Mouse (Mus musculus): ENCODE data around the gene Gm30302. TPM values are rescaled to one million over a fixed set of nuclear protein-coding genes. Genes with fewer than 3 reads are reported as not detected.
"Not testable (repeated sequence)": the region's sequence is repeated elsewhere in the genome, so short reads cannot be mapped to it uniquely, and the experiment has no call there.

Gm30302 gene
- polyA plus RNA-seq, 1 experiment from 2014 or later = not detected

DNA sequence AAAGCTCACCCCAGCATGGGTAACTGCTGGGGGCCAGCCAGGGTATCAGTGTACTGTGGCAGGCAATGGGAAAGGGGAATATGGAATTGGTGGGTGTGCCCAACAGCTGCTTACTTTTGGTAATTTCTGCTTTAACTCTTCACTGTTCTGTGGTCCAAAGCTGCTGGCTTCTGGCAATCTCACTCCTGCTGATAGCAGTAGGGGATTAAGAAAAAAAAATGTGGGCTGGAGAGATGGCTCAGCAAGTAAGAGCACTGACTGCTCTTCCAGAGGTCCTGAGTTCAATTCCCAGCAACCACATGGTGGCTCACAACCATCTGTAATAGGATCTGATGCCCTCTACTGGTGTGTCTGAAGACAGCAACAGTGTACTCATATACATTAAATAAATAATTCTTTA is 27.3 kb downstream of the Gm30302 start:
- H3K9me3 ChIP-seq; H3K27me3 ChIP-seq; H3K9ac ChIP-seq (replicated peaks); H3K36me3 ChIP-seq; ATAC-seq (replicated peaks); H3K4me3 ChIP-seq; H3K4me1 ChIP-seq; H3K4me2 ChIP-seq (replicated peaks); H3K27ac ChIP-seq (replicated peaks): not testable (repeated sequence)

DNA sequence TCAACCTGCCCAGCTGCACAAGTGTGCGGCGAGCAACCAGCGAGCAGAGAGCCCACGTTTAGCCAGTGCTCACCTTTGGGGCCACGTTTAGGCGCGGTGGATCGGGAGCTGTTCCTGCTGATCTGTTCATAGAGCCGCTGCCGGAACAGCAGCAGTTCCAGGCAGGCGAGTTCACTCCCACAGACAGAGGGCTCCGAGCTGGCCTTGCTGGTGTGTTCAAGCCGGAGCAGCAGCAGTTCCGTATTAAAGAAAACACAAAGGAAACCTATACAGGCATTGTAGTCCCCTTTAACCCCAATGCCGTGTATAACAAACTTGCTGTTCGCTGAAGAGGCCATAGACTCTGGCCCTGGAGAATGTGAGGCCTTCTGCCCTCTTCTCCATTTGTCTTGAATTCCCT is 29.7 kb downstream of the Gm30302 start:
- H3K4me2 ChIP-seq (replicated peaks) = no peak overlapping the region
- no peaks in the 10 kb centered on the region for H3K9me3 ChIP-seq
- no peaks in the 10 kb centered on the region for H3K36me3 ChIP-seq
- no peak overlapping the region for H3K27ac ChIP-seq (replicated peaks)
- H3K27me3 ChIP-seq = no peaks in the 10 kb centered on the region
- no peak for ATAC-seq (replicated peaks)
- WGBS = 83% methylated on average over 16 of the region's 16 CpGs
- no peak overlapping the region for H3K4me3 ChIP-seq
- no peaks in the 10 kb centered on the region for H3K4me1 ChIP-seq
- H3K9ac ChIP-seq (replicated peaks) = no peak overlapping the region

DNA sequence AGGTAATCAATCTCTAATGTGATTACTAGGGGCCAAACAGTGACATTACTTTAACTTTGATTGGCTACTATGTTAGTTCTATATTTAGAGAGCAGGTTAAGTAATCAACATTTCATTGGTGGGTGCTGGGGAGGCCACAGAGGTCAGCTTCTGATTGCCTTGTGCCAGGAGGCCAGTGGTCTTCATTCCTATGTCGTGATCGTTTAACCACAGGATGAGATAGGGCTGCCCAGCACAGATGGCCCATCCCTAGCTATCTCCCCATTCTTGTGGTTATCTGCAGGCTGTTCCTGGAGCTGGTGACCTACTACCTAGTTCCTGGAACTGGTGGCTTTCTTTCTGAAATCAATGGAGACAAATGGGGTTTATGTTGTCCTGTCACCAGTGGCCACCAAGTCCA is 30.8 kb downstream of the Gm30302 start:
- no peaks in the 10 kb centered on the region for H3K36me3 ChIP-seq
- ATAC-seq (replicated peaks) = no peak
- 91% methylated on average over 2 of the region's 2 CpGs for WGBS

DNA sequence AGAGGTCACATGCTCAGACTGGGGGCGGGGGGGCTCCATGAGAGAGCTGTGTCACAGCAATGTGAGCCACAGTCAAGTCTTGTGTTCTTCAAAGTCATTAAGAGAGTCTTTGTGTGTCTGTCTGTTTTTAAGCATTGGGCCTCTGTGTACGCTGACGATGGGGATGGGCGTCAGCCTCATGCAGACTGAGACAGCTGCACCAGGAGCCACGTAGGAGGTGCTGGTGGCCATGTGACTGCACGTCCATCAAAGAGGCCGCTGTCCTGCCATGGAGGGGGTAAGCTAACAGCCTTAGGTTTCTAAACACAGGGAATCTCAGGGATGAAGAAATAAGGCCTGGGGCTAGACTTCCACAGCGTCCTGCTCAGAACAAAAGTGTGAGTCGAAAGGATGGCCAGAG is 32.5 kb downstream of the Gm30302 start:
- Histone ChIP-seq H3K4me2 (replicated peaks) (no peak overlapping the region), H3K27ac (replicated peaks) (no peak overlapping the region), H3K9me3 (no peaks in the 10 kb centered on the region), H3K36me3 (no peaks in the 10 kb centered on the region), H3K4me1 (no peaks in the 10 kb centered on the region), H3K9ac (replicated peaks) (no peak overlapping the region), H3K4me3 (no peak overlapping the region), H3K27me3 (no peaks in the 10 kb centered on the region)
- WGBS = 61% methylated on average over 9 of the region's 9 CpGs
- no peak for ATAC-seq (replicated peaks)

More for the DNA sequence above, 30.8 kb downstream of the Gm30302 start:
- no peak overlapping the region for H3K4me3 ChIP-seq
- no peak overlapping the region for H3K9ac ChIP-seq (replicated peaks)
- no peak overlapping the region for H3K27ac ChIP-seq (replicated peaks)
- no peaks in the 10 kb centered on the region for H3K27me3 ChIP-seq
- H3K9me3 ChIP-seq = no peaks in the 10 kb centered on the region
- H3K4me2 ChIP-seq (replicated peaks) = no peak overlapping the region
- H3K4me1 ChIP-seq = no peaks in the 10 kb centered on the region

DNA sequence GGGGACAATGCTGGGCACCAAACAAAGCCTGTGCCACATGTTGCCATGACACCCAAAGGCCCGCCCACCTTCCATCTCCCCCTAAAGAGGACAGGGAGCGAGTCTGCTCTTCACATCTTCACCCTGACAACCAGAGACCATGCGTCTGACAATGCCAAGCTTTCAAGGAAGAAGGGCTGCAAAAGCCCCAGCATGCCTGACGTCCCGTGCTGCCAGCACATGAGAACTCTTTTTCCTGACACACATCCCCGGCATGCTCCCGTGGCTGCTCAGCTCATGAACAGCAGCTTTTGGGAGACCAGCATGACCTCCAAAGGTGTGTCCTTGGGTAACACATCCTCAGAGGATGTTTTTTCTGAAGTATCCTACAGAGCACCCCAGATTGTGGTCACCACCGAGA is 33.5 kb downstream of the Gm30302 start:
- Histone ChIP-seq H3K36me3 (no peaks in the 10 kb centered on the region), H3K4me2 (replicated peaks) (no peak overlapping the region), H3K27me3 (no peaks in the 10 kb centered on the region), H3K4me1 (no peaks in the 10 kb centered on the region), H3K9ac (replicated peaks) (no peak overlapping the region), H3K4me3 (no peak overlapping the region), H3K27ac (replicated peaks) (no peak overlapping the region), H3K9me3 (no peaks in the 10 kb centered on the region)
- WGBS = 89% methylated on average over 8 of the region's 8 CpGs
- no peak for ATAC-seq (replicated peaks)

DNA sequence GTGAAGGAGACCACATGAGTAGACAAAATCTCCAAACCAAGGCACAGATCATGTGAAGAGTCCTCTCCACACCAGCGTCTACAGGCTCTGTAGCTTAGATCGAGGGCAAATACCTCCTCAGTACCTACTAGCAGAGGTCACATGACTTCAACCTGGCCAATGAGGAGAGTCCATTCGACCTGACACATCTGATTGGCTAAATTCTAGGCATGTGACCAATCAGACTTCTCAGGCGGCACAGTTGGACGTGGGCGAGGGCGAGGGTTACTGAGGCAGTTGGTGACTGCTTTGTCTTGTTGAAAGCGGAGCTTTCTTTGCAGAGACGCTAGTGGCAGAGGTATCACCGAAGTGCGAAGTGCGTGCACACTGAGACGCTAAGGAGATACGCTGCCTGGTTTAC is 36.6 kb downstream of the Gm30302 start:
- WGBS = 90% methylated on average over 14 of the region's 14 CpGs
- no peak overlapping the region for H3K27ac ChIP-seq (replicated peaks)
- H3K36me3 ChIP-seq = no peaks in the 10 kb centered on the region
- H3K4me2 ChIP-seq (replicated peaks) = no peak overlapping the region
- ATAC-seq (replicated peaks) = no peak
- no peaks in the 10 kb centered on the region for H3K4me1 ChIP-seq
- H3K27me3 ChIP-seq = no peaks in the 10 kb centered on the region
- no peak overlapping the region for H3K4me3 ChIP-seq
- H3K9ac ChIP-seq (replicated peaks) = no peak overlapping the region
- no peaks in the 10 kb centered on the region for H3K9me3 ChIP-seq

DNA sequence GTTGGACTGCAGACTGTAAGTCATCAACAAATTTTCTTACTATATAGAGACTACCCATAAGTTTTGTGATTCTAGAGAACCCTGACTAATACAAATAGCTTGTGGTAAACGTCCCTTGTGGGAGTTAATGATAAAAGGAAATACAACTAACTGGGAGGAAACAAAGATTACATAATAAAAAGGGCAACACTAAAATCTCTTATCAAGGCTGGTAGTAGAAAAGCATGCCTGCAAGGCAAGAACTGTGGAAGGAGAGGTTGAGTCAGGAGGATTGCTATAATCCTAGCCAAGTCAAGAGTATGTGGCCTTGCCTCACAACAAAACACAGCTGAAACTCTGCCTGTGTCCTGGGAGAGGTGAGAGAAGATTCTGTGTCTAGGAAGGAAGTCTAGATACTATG is 38.1 kb downstream of the Gm30302 start:
- no peak overlapping the region for H3K4me3 ChIP-seq
- ATAC-seq (replicated peaks) = no peak
- WGBS = 63% methylated on average over 1 of the region's 1 CpGs

DNA sequence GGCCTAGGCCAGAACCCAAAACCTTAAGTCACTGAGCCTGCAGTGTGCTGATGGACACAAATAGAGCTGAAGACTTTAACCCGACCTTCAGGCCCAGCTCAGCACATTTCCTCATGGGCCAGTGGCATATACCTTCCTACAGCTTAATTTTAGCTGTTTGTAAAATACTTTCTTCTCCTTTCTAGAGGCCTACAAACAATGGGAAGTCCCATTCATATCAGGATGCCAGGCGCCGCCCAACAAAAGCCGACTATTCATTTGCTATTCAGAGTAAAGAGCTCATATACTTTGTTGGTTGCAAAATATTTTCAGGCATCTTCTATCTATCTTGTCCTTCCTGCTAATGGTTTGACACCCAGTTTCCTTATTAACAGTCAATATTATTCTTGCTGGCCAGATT is 40.8 kb downstream of the Gm30302 start:
- H3K27me3 ChIP-seq = no peaks in the 10 kb centered on the region
- ATAC-seq (replicated peaks) = no peak
- no peak overlapping the region for H3K4me2 ChIP-seq (replicated peaks)
- no peak overlapping the region for H3K27ac ChIP-seq (replicated peaks)
- WGBS = 82% methylated on average over 4 of the region's 4 CpGs
- H3K9me3 ChIP-seq = no peaks in the 10 kb centered on the region
- H3K4me3 ChIP-seq = no peak overlapping the region
- H3K9ac ChIP-seq (replicated peaks) = no peak overlapping the region
- no peaks in the 10 kb centered on the region for H3K4me1 ChIP-seq
- H3K36me3 ChIP-seq = no peaks in the 10 kb centered on the region

More for the DNA sequence above, 38.1 kb downstream of the Gm30302 start:
- Histone ChIP-seq H3K9me3 (no peaks in the 10 kb centered on the region), H3K9ac (replicated peaks) (no peak overlapping the region), H3K36me3 (no peaks in the 10 kb centered on the region), H3K4me1 (no peaks in the 10 kb centered on the region), H3K27me3 (no peaks in the 10 kb centered on the region), H3K27ac (replicated peaks) (no peak overlapping the region), H3K4me2 (replicated peaks) (no peak overlapping the region)

DNA sequence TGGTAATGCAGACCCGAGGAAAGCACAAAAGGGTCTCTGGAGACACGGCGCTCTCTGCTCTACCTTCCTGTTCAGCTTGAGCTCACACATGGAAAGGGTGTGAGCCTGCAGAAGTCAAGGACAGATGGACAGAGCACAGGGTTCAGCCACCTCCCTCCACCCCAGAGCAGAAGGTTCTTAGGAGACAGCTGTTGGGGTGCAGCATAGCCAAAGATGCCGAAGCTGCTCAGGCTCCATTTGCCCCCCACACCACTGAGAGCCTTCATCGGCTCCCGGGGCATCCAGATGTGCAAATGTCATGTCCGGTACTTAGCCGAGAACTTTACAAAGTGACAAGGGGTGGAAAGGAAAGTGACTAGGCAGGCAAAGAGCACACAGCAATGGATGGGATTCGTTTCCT is 42.2 kb downstream of the Gm30302 start:
- no peaks in the 10 kb centered on the region for H3K36me3 ChIP-seq
- no peak overlapping the region for H3K4me3 ChIP-seq
- 89% methylated on average over 9 of the region's 9 CpGs for WGBS
- no peaks in the 10 kb centered on the region for H3K27me3 ChIP-seq
- no peaks in the 10 kb centered on the region for H3K9me3 ChIP-seq
- H3K27ac ChIP-seq (replicated peaks) = no peak overlapping the region
- H3K4me1 ChIP-seq = no peaks in the 10 kb centered on the region
- ATAC-seq (replicated peaks) = no peak
- no peak overlapping the region for H3K4me2 ChIP-seq (replicated peaks)
- H3K9ac ChIP-seq (replicated peaks) = no peak overlapping the region

DNA sequence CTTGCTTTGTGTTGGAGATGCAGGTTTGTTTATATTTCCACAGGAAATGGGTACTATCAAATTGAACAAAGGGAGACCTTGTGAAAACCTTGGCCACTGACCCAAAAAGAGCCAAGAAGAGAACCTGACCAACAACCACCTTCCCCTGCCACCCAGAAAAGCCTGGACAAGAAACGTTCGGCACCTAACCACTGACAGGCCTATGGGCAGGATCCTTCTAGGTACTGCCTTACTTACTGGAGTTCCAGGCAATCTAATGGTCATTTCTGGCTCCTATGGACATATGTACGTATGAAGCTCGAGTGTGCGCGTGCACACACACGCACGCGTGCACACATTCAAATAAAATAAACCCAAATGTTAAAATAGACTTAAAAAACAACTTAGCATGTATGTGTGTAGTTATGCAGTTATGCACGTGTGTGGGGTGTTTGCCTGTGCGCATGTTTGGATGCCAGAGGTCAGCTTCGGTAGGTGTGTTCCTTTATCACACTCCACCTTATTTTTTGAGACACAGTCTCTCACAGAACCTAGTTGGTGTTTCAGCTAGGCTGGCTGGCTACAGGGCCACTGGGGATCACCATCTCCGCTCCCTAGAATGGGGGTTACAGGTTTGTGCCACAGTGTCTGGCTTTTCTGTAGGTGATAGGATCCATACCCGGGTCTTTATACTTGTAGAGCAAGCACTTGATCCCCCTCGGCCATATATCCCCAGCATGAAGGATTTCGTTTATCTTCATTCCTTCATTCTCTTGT is 57.3 kb downstream of the Gm30302 start:
- Histone ChIP-seq H3K36me3 (peaks cover 2% of the 10 kb centered on the region; the same call in 1 of the 2 replicates), H3K4me3 (no peak overlapping the region), H3K9me3 (no peaks in the 10 kb centered on the region), H3K9ac (replicated peaks) (no peak overlapping the region), H3K4me2 (replicated peaks) (no peak overlapping the region), H3K27ac (replicated peaks) (no peak overlapping the region), H3K27me3 (no peaks in the 10 kb centered on the region), H3K4me1 (no peaks in the 10 kb centered on the region)
- WGBS = 90% methylated on average over 16 of the region's 16 CpGs
- ATAC-seq (replicated peaks) = no peak

DNA sequence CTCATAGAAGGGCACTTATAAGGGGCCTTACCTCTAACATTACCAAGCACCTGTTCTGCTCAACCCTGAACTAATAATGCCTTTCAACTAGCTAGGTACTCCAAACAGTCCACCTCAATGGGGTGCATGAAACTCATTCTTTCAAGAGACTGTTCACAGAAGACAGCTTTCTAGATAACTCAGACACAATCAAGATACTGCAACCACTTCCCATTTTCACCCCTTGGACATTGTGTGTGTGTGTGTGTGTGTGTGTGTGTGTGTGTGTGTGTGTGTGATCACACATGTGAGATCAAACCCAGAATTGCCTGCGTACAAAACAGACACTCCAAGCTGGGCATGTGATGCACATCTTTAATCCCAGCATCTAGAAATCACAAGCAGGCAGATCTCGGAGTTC is 60.8 kb downstream of the Gm30302 start:
- H3K4me3 ChIP-seq = no peak overlapping the region
- no peak overlapping the region for H3K4me2 ChIP-seq (replicated peaks)
- no peaks in the 10 kb centered on the region for H3K4me1 ChIP-seq
- ATAC-seq (replicated peaks) = no peak
- H3K9ac ChIP-seq (replicated peaks) = no peak overlapping the region
- no peaks in the 10 kb centered on the region for H3K27me3 ChIP-seq
- H3K9me3 ChIP-seq = no peaks in the 10 kb centered on the region
- no peak overlapping the region for H3K27ac ChIP-seq (replicated peaks)
- H3K36me3 ChIP-seq = peaks cover 31% of the 10 kb centered on the region
- 93% methylated on average over 2 of the region's 2 CpGs for WGBS

DNA sequence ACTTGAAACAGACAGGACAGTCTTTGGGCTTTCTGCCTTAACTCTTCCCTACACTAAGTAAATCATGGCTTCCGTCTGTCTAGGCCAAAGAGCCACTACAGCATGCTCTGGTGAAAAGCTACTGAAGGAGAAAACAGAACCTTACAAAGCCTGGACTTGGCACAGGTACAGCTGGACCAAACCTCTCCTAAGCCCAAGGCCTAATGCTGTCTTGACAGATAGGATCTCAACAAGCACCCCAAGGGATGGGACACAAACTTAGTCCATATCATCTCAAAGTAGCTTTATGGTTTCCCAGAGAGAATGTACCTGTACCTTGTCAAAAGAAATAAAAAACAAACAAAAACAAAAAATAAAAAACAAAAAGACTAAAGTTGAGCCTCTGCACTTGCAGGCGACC is 62.4 kb downstream of the Gm30302 start:
- Histone ChIP-seq H3K4me2 (replicated peaks) (no peak overlapping the region), H3K9me3 (no peaks in the 10 kb centered on the region), H3K36me3 (peaks cover 46% of the 10 kb centered on the region), H3K4me1 (no peaks in the 10 kb centered on the region), H3K27ac (replicated peaks) (no peak overlapping the region), H3K4me3 (no peak overlapping the region), H3K9ac (replicated peaks) (no peak overlapping the region), H3K27me3 (no peaks in the 10 kb centered on the region)
- WGBS = 81% methylated on average over 2 of the region's 2 CpGs
- ATAC-seq (replicated peaks) = no peak

All from forebrain, embryonic 15.5 days (tissue).